Mouse (Mus musculus) lung, postnatal 0 days (tissue): ENCODE measurements around the gene Mafg.

ENCODE experiments used
- CTCF ChIP-seq: IDR thresholded peaks from 2 replicates; pipeline ENCODE4 v1.5.1; 2016; ENCODE audit warnings: antibody characterized with exemption, mild to moderate bottlenecking
- EP300 ChIP-seq: IDR thresholded peaks from 2 replicates; pipeline ENCODE4 v1.6.1; 2016; ENCODE audit warnings: antibody characterized with exemption, mild to moderate bottlenecking, control low read depth

- TF ChIP-seq CTCF (no peak), EP300 (no peak)
These were observed 6.5 kb downstream of the Mafg start for GRCm38 (mm10) chr11:120626785-120627467.
